Mouse (Mus musculus) spleen, adult 2 months (tissue): ENCODE measurements around the gene Fam19a2.

Experiments
- CTCF ChIP-seq: fragments of 200-500 bp; IDR thresholded peaks from 2 replicates; pipeline ENCODE4 v1.5.1; 2011; ENCODE audit warnings: mild to moderate bottlenecking, inconsistent platforms; ENCODE audit not compliant: insufficient read depth, insufficient read length, insufficient replicate concordance; ENCODE audit errors: extremely low read depth
- POLR2A ChIP-seq: fragments of 200-500 bp; IDR thresholded peaks from 2 replicates; pipeline ENCODE4 v1.6.1; 2011; ENCODE audit warnings: low read depth, low read length, inconsistent platforms

- TF ChIP-seq CTCF (no peak), POLR2A (no peak)
Observed at GRCm38 (mm10) chr10:123346301-123346700, 82.5 kb downstream of the Fam19a2 start.
